17 mouse cellular contexts compared by ENCODE assay signal in the genomic region with DNA sequence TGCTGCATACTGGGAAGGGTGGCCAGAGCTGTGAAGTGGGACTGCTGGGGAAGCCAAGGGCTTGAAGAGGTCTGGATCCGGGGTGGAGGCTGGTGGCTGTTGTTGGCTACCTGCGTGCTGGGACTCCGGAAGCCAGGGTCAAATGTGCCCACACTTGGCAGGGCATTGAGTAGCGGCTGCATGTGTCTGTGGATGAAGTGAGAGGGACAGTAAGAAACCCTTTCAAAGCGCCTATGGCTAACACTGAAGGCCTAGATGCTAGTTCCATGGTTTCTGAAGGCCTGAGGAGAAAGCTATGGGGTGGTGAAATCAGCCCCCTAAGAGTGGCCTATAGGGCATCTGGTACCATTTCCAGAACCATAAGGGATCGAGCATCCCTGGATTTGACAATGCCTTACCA.
"Had no signal": no experiment of that assay in that cellular context is flagged by ENCODE, and none has a peak within 500 bp of the region (broad histone marks: within the 10 kb centered on the region; RNA-seq: fewer than 3 reads in every experiment).

No protein-coding gene starts in this region.

- H3K9ac ChIP-seq: liver, embryonic 12.5 days; liver, embryonic 14.5 days; midbrain, embryonic 15.5 days; neural tube, embryonic 13.5 days; neural tube, embryonic 15.5 days had no signal

- DNase-seq: lung, adult 18-20 months; lung, postnatal 10 days; lung, postnatal 4 days; retina, postnatal 1 day; right cerebral cortex, adult 18-20 months; right cerebral cortex, postnatal 25 days; right cerebral cortex, postnatal 4 days; spleen, adult 18-20 months; thymus, adult 18-20 months; thymus, postnatal 14 days; thymus, postnatal 36 days had no signal

- H3K4me3 ChIP-seq: liver, embryonic 12.5 days; midbrain, embryonic 15.5 days; myocyte; neural tube, embryonic 13.5 days; neural tube, embryonic 15.5 days had no signal

- H3K27me3 ChIP-seq: liver, embryonic 12.5 days; midbrain, embryonic 15.5 days; neural tube, embryonic 13.5 days; neural tube, embryonic 15.5 days had no signal

- H3K27ac ChIP-seq: liver, embryonic 12.5 days; liver, embryonic 14.5 days; midbrain, embryonic 15.5 days; neural tube, embryonic 13.5 days; neural tube, embryonic 15.5 days had no signal

- H3K4me1 ChIP-seq: midbrain, embryonic 15.5 days; neural tube, embryonic 13.5 days; neural tube, embryonic 15.5 days had no signal

- ATAC-seq: liver, embryonic 12.5 days; midbrain, embryonic 15.5 days had no signal

- H3K4me2 ChIP-seq: liver, embryonic 12.5 days; midbrain, embryonic 15.5 days; neural tube, embryonic 13.5 days; neural tube, embryonic 15.5 days had no signal

- H3K9me3 ChIP-seq: liver, embryonic 12.5 days; midbrain, embryonic 15.5 days; neural tube, embryonic 13.5 days; neural tube, embryonic 15.5 days had no signal
